Mouse (Mus musculus) cerebellum, postnatal 10 days (tissue): Measurements from ENCODE around the gene Lmna.

Experiments used
- DNase-seq, 2 experiments: peaks; one replicate each; pipeline ENCODE4 v3.0.0; 2021; ENCODE audit warnings: mixed read lengths in 2 of 2

Gene Lmna

DNA sequence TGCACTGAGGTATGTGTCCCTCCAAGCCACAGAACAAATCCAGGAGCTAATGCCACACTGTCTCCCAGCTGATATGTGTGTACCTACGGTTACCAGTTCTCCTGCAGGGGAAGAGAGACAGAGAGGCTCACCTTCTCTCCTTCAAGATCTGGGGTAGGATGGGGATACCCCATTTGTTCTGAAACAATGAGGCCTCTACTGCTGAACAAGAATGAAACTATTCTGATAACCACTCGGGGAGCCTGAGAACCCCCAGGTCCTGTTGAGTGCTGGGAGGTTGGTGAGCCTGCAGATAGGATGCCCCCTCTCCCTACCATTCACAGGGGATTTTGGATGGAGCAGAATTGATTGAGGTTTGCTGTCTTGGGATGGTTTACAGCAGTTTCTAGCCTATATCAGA, 10.3 kb upstream of the Lmna start:
- no peak for DNase-seq

DNA sequence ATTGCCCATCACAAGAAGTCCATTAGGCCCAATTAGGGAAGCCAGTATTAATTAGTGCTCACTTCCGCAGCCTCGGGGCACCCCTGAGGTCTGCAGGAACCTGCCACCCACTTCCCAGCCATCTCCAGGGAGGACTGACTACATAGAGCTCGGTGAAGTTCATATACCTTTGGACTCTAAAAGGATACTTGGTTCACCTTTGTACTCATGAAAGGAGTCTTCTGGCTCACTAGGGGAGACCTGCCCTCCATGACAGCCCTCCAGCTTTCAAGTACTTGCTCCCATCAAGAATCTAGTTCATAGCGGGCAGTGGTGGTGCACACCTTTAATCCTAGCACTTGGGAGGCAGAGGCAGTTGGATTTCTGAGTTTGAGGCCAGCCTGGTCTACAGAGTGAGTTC, 8.7 kb upstream of the Lmna start:
- no peak for DNase-seq

DNA sequence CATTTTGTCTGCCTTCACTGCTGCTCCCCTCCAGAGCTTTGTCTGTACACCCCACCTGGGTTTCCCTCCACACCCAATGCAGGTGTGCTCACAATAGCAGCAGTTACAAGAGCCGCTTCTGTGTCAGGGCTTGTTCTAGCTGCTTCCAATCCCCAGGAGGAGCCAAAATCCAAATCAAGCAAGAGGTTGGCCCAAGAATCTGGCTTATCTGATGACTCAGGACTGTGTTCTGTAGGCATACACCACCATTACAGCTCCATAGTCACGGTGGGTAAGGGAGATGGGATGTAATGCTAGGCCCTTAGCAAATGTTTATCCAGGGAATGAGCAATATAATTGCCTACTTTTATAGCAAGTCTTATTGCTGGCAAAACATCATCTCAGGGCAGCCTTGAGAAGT, 6.7 kb upstream of the Lmna start:
- DNase-seq, result no peak

DNA sequence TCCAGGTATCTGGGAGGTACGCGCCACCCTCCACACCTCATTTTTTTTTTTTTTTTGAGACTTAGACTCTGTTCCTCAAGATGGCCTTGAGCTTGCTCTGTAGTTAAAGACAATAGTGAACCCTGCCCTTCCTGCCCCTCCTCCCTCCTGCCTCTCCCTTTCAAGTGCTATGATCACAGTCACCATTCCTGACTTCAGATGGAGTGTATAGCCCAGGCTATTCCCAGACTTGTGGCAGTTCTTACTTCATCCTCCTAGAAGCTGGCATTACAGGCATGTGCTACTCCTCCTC, 5.3 kb upstream of the Lmna start:
- no peak for DNase-seq

DNA sequence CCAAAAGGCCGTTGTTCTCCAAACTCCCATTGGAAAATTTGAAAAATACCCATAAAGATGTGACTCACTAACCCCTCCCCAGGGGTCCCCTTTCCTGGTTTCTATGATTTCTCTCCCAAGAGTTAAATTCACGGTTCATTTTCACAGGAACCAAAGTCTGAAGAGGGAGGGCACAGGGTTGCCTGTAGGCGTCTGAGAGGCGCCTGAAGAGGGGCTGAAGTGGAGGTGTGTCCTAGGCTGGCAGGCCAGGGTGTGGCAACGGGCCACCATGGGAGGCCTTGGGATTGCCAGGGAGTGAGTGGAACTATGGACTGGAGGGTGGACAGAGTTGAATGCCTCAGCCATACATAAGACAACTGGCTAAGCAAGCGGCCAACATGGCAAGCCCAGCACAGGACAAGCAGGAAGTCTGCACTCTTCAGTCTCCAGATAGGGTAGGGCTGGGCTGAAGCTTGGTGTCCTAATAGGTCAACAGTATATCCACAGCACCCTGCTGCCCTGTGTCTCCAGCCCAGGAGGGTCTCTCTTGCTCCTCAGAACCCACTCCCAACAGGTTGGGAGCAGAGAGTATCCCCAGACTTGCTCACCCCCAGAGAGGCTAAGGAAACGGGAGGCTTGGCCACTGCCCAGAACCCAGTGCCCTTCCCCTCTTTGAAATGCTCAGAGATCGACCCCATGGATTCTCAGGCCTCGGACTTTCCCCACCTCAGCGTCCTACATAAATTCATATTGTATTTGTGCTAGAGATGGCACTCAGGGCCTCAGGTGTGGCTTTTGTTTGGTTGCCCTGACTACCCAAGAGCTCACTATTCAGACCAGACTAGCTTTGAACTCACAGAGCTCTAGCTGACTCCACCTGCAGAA, 4.7 kb upstream of the Lmna start:
- DNase-seq, result no peak

DNA sequence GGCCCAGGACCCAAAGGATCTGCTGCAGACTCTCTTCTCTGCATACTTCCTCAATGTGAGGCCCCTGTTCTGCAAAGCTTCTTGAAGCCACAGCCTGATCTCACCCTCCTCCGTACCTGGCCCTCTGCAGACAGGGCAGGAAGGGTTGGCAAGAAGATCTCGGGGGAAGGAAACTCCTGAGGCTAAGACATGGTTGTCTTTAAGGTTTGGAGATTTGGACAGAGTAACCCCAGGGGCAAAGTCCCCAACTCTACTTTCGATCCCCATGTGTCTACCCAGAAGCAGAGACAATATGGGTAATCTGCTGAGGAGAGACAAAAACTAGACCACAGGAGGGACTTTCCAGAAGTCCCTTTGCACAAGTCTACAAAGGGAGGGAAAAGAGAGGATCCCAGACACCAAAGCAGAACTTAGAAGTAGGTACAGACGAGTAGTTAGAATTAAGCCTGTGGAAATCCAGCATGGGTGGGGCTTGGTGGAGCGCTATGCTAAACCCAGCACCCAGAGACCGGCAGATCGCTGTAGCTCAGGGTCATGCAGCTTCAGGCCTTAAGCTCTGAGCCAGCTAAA, 3.9 kb upstream of the Lmna start:
- no peak for DNase-seq

DNA sequence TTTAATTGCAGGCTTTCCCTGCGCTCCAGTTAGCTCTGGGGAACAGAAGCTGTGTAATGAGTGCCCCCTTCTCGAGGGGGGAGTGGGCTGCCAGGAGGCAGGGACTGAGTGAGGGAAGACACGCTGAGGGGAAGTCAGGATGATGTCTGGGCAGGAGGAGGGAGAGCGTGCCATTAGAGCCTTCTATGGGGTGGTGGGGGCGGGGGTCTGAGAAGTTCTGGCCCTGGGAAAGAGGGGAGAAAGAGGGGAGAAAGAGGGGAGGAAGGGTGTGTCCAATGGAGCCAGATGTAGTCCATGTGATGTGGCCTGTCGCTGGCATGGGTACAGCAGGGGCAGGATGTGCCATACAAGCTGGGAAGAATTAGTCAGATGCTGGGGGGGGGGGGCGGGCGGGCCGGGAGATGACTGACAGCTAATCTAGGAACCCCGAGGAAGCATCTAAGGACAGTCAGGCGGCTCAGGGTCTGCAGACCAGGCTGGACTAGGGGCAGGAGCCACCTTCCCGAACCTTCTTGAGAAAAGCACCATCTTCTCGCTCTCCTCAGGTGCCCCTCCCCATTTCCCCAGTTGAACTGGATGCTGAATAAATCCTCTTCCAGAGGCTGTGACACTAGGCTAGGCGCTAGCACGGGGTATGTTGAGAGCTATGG, 3.3 kb upstream of the Lmna start:
- no peak for DNase-seq

DNA sequence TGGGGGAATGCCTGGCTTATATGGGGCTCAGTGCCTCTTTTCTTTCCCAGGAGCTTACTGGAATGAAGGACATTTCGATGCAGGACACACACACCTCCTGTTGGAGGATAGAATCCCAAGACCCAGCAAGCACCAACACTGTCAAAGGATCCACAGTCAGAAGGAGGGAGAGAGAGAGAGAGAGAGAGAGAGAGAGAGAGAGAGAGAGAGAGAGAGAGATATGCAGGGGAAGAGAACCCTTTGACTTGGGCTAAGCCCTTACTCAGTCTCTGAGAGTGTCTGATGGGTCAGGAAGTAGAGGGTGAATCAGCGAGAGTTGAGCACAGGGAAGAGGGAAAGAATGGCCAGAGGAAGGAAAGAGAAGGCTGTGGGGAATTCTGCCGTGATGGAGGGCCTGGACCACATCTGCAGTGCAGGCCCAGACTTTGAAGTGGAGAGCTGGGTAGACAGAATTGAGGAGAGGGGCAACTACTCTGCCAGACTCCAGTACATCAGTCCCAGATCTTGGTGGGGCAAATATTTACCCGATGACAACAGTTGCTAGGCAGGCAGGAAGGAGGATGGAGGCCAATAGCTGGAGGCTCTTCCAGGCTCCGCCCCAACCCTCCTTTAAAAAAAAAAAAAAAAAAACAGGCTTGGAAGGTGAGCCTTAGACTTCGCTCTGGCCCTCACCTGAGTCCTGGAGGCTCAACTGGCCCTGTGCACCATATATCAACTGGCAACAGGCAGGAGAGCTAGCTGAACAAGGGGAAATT, 2.6 kb upstream of the Lmna start:
- DNase-seq, result no peak

DNA sequence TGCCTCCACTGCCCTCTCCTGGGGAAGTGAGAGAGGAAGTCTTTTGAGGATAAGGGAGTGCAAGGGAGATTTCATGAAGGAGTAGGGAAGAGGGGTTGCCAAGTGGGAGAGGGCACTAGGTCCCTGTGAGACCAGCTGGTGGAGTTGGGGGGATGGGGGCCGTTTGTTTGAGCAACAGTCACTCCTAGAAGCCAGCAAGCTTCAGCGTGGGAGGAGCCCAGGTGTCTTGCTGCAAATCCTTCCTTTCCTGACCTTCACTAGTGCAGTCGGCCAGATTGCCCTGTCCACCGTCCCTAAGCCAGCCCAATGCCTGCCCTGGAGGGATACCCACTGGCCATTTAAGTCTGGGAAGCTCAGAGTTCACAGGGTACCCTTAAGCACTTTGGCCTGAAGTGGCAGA, 1.8 kb upstream of the Lmna start:
- no peak for DNase-seq

DNA sequence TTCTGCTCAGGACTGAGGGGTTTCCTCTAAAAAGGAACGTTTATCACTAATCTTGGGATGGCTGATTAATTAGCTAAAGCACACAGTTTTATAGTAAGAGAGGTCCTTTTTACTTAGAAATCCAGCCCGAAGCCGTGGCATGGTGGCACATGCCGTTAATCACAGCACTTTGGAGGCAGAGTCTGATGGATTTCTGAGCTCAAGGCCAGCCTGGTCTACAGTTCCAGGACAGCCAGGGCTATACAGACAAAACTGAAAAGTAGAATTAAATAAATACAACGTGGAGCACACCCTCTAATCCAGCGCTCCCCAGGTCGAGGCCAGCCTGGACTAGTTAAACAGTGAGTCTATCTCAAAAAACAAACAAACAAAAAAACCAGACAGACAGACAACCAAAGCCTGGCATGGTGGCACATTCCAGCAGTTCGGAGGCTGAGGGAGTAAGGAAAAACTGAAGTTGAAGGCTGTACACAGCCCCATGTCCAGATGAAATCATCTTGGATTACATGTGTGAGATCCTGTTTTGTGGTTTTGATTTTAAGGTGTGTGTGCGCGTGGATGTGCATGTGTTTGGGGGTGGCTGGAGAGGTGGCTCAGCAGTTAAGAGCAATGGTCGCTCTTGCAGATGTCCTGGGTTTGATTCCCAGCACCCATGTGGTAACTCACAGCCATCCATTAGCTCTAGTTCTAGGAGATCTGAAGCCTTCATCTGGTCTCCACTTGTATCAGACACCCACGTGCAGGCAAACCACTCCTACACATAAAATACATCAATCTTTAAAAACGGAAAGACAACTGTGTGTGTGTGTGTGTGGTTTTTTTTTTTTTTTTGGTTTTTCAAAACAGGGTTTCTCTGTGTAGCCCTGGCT, 899 bp upstream of the Lmna start:
- no peak for DNase-seq

DNA sequence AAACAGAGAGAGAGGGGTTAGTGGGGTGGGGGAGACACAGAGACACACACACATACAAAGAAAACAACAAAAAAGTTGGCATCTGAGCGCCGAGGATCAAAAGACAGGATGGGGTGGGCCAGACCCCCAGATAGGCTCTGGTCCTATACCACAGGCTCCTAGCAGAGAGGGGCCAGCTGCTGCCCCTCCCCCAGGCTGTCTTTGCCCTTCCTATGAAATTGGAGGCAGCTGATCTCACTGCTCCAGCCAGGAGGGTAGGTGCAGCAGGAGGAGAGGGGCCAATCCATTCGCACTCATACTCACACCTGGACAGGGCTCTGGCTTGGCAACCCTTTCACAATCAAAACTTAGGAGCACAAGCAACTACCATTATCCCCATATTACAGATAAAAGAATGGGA, 506 bp downstream of the Lmna start:
- DNase-seq, result no peak

DNA sequence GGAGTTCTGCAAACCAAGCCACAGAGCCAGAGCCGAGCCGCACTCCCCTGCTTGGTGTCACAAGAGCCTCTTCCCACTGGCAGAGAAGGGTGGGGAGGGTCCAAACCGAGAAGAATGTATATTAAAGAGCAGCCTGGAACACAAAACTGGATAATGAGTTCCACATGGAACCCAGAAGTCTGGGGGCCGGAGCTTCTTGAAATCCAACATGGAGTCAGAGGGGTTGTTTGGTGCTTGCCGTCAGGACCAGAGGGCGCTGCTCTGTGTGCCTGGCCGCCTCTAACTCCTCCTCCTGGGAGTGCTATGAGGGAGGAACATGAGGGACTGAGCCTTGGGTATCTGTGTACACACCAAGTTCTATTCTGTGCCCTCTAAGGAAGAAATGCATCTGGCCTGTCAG, 4.0 kb downstream of the Lmna start:
- no peak for DNase-seq

DNA sequence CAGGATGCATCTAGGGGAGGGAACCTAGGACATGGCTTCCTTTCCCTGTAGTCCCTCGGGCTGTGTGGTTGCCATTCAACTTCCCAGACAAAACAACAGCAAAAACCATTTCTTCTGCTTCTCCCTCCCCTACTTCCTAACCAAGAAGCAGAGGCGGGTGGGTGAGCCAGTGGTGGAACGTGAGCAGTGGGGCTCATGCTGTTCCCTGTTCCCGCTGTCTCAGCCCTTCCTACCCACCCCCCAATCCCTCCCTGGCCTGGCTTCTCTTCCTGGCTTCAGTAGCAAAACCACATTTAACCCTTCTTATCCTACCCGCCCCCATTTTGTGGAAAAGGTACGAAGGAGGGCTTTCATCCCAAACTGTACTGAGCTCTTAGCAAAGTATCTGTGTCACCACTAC, 4.7 kb downstream of the Lmna start:
- no peak for DNase-seq

DNA sequence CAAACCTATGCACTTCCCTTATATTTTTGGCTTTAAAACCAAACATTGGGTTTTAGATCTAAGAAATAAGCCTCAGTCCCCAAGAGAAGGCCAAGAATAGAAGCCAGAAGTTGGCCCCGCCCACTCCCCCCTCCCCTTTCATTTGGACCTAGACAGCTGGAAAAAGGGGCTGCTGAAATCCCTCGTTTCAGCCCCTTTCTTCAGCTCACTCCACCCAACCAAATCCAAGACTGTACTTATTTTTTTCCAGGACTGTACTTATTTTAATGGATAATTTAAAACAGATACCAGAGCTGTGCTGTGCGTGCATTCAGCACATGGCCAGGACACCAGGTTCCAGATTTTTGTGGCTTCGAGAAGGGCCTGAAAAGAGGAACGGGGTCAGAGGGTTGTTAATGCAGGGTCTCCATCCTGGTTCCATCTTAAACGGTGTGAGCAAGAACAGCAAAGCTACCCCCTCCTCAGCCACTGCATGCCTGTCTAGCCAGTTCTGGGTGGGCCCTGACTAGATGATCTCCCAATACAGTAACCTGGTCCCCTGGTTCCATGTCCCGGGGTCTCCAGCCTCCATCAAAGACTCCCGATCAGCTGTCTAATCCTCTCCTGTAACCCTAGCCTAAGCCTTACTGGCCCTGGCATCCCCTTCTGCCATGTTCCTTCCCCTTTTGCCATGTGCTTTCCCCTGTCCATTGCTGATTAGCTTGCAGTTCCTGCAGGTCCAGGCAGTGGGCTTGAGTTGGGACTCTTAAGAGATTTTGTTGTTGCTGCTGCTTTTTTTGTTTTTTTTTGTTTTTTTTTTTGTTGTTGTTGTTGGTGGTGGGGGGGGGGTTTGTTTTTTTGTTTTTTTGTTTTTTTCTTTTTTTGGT, 5.6 kb downstream of the Lmna start:
- DNase-seq, result no peak

DNA sequence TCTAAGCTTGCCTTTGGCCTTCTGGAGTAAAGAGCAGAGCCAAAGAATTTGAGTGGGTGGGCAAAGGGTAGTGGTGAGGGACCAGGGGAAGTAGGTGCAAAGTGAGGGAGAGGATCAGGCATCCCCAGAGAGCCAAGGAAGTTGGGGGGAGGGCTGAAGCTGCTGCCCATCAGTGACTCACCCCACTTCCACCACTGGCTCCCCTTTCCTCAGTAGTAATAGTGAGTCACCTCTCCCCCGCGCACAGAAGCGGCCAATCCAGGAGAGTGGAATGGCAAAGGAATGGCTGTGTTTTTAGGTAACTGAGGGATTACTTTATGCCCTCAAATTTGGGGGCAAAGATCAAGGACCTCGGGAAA, 6.3 kb downstream of the Lmna start:
- DNase-seq, result no peak

DNA sequence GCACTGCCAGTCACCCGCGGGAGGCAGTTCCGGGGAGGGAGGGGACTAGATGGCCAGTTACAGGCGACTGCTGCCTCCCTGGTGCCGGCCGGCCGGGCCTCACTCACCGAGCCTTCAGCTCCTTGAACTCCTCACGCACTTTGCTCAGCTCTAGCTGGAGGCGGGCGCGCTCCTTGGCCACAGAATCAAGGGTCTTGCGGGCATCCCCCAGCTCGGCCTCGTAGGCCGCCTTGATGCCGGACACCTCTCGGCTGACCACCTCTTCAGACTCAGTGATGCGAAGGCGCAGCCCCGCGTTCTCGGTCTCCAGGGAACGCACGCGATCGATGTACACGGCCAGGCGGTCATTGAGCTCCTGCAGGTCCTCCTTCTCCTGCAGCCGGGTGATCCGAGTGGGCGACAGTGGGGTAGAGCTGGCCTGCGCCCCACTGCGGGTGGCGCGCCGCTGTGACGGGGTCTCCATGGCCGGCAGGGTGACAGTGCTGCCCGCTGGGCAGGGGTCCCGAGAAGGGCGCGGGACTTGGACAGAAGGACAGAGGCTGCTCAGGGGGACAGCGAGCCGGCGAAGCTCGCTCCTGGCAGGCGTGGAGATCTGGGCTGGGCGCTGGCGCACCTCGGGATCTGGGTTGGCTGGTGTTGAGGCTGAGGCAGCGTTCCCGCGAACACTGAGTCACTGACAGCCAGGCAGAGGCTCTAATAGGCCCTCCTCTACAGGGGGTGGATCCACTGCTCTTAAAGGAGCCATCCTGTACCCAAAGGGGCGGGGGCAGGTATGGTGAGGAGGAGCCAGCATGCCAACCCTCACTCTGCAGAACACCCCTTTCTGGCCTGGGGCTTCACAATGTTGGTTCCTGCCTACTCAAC, 6.9 kb downstream of the Lmna start:
- DNase-seq, result peak; percentile 93

DNA sequence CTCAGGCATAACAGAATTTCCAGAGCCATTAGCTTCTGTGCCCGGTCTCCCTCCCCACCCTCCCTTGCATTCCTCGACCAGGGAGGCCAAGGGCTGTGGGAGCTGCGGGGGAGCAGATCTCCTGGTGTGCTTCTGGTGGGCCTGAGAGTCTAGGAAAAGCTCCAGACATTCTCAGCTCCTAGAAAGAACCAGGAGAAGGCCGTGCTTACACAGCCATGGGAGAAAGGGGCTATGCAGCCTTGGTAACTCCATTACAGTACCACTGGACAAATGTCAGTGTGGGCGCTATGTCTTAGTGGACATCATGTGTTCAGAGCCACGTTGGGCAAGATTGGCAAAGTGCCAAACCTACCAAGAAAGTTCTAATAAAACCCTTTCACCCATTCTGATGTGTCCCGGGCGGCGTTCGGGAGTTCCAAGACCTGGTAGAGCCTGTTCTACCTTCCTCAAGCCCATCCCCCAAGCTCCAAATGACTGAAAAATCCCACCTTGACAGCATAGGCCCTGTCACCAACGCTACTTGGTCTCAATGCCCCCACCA, 7.7 kb downstream of the Lmna start:
- DNase-seq, result peak; percentile 39 to 61

DNA sequence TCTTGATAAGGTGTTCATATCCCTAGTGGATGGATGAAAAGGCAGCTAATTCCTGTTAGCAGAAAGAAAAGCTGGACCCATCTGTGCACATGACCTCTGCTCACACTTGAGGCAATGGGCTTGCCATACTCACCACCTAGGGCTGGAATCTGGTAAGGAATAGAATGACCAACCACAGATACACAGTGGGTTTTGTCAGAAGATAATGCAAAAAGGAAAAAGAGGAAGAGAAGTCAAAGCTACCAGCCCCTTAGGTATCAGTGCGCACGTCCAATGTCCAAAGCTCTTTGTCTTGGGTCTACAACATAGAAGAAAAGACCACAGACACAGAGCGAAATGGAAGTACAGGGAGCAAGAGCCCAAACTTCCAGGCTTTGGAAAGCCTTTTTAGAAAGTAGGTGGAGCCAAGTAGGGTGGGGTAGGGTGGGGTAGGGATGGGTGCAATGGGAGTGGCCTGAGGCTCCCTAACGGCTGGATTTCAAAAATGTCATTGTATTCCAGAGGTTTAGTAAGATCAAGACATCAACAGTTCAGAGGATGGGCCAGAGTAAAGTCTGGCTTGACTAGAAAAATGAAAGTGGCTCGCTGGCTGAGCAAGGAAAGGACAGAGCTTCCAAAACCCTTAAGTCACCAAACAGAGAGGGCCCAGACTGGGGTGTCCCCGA, 8.3 kb downstream of the Lmna start:
- no peak for DNase-seq

DNA sequence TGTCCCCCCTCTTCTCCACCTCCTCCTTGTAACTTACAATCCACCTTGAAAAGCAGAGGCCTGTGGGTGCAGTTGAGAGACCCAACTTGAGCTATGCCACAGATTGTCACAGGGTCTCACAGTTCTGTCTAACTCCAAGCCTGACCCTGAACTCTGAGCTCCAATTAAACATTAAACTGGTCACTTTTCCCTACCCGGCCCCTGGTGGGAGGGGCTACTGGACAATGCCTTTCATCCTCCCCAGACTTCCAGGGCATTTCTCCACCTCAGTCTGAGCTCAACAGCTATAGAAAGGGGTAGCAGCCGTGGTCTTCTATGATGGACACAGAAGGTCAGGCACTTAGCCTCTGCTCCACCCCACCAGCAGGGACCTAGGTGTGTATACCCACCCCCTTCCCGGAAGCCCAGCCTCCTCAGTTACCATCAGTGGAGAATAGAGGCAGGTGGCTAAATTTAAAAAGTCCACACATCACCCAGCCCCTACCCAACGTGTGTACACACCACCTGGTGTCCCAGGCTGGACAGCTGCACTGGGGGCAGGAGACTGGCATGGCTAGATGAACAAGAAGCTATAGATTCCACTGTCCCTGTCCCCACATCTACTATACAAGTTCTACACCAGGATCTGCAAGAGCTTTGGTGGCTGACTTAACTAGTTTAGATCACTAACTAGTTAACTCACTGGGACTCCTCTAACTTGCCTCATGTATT, 8.9 kb downstream of the Lmna start:
- DNase-seq, result no peak
